Mouse (Mus musculus) heart, embryonic 16.5 days (tissue): ENCODE results near the gene Babam2. TPM values are rescaled to one million over a fixed set of nuclear protein-coding genes. Genes with fewer than 3 reads are reported as not detected.

Source experiments
- ATAC-seq: fragments of 200-750 bp; cut with Nextera tagmentation; replicated peaks from 2 replicates; pipeline ENCODE4 v1.8.0; 2017; ENCODE audit warnings: moderate number of reproducible peaks; ENCODE audit not compliant: insufficient read depth, low FRiP score; ENCODE audit errors: extremely low read depth
- H3K27ac ChIP-seq: fragments of 300-500 bp; sonication (generic); 2 replicates; pipeline ENCODE4 v1.5.1; 2014; ENCODE audit warnings: mild to moderate bottlenecking, low read length, control low read depth, moderate library complexity
- H3K27me3 ChIP-seq: fragments of 300-500 bp; sonication (generic); 2 replicates; pipeline ENCODE4 v1.6.1; 2014; ENCODE audit warnings: low read length, mixed read lengths; ENCODE audit not compliant: control insufficient read depth, insufficient read depth
- H3K36me3 ChIP-seq: fragments of 300-500 bp; sonication (generic); 2 replicates; pipeline ENCODE4 v1.6.1; 2014; ENCODE audit not compliant: control insufficient read depth, insufficient read depth
- H3K4me1 ChIP-seq: fragments of 300-500 bp; sonication (generic); 2 replicates; pipeline ENCODE4 v1.6.1; 2014; ENCODE audit warnings: low read length, mixed read lengths; ENCODE audit not compliant: control insufficient read depth, insufficient read depth
- H3K4me2 ChIP-seq: fragments of 300-500 bp; sonication (generic); 2 replicates; pipeline ENCODE4 v1.6.1; 2014; ENCODE audit warnings: low read depth, mild to moderate bottlenecking, control low read depth, low read length
- H3K4me3 ChIP-seq: fragments of 300-500 bp; sonication (generic); 2 replicates; pipeline ENCODE4 v1.5.1; 2014; ENCODE audit warnings: mild to moderate bottlenecking, control low read depth, low read length
- H3K9ac ChIP-seq: fragments of 300-500 bp; sonication (generic); 2 replicates; pipeline ENCODE4 v1.6.1; 2014; ENCODE audit warnings: low read length, control low read depth
- H3K9me3 ChIP-seq: fragments of 300-500 bp; sonication (generic); replicated peaks from 2 replicates; pipeline ENCODE4 v1.6.1; 2016; ENCODE audit warnings: low read length; ENCODE audit not compliant: control insufficient read depth
- WGBS: fragments of 180-500 bp; shearing (Covaris S2); extraction: QIAGEN DNeasy Blood & Tissue Kit; methylation state at CpG from one replicate; pipeline ENCODE4 v1.1.7; 2014; 5-methylcytosine and 5-hydroxymethylcytosine counted together
- polyA plus RNA-seq: library from polyadenylated mRNA; unstranded; fragments of >200 nt; fragmentation: Nextera tagmentation; extraction: Ambion mirVana; gene quantifications from 2 replicates; pipeline ENCODE4 v1.2.1, GENCODE M21; 2015

The Babam2 gene
- 39.9 and 47.4 TPM in 2 replicates for polyA plus RNA-seq

DNA sequence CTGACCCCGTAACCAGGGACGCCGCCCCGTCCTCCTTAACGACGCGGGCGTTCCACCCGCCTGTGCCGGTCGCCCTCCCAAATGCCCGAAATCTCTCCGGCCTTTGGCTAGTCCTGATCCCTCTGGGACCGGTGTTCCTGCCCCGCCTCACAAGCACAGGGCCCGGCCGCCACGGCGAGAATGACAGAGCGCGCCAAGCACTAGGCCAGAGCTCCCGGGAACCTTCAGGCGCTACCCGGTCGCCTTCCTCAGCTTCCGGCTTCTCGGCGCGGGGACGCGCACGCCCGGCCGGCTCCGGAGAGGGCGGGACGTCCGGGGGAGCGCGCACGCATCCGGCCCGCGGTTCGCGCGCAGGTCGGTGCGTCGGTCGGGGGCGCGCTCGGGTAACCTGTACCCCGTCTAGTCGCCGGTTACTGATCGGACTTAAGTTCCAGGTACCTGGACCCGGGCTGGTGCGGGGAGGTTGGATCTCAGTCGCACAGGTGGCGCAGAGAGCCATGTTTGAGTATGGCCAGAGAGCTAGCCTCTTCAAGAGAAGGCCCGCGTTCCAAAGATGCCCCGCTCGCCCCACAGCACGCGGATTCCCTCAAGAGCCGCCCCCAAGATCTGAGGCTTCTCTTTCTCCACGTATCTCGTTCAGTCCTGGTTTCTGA lies at the start of gene Babam2:
Gene Babam2, plus strand, starts transcription at position 41 of the 653 bp plus-strand sequence.
- ATAC-seq = peak; percentile 94
- Histone ChIP-seq H3K27me3 (no peaks in the 10 kb centered on the region), H3K9ac (peak within 1 kb of the TSS; percentile 80), H3K27ac (peak within 1 kb of the TSS; percentile 84), H3K9me3 (no peaks in the 10 kb centered on the region), H3K4me3 (peak within 1 kb of the TSS; percentile 68), H3K4me1 (no peaks in the 10 kb centered on the region; the same call in none of the 2 replicates), H3K4me2 (peak within 1 kb of the TSS; percentile 71), H3K36me3 (0 out of 2 replicates have a peak, but pooled peaks cover 6% of the 10 kb centered on the region)
- WGBS = under 1% methylated on average over 71 of the region's 71 CpGs

DNA sequence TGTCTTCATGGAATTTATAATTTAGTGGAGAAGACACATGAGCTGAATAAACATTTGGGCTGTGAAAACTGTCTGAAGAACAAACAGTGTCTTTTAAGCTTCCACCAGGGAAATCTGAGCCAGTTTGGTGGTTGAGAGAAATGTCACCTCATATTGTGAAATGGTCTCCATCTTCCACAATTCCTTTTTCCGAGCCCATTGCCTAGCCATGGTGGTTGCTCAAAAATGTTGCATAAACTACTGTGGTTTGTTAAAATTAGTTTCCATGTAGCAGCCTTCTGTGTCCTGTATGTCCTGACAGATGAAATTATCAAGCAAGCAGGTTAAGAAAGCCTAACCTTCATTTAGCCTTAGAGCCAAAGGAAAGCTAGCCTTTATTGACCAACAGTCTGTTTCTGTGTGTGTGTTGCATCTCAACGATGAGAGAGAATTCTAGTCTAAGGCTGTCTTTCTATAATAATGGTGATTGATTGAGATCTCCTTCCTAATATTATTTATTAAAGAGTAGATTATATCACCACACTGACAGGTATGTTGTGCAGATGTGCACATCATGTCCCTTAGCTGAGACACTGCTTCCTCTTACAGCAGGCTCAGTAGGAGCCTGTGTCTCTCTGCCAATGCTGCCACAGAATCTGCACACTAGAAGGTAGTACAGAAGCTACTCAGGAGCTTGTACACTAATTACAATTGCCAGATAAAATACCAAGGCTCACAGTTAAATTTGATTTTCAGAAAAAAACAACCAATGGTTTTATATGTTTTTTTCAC lies 46.8 kb upstream of the Babam2 start:
- H3K4me1 ChIP-seq = no peaks in the 10 kb centered on the region
- H3K27ac ChIP-seq = no peak overlapping the region
- H3K4me3 ChIP-seq = no peak overlapping the region
- no peak for ATAC-seq
- no peaks in the 10 kb centered on the region for H3K36me3 ChIP-seq
- no peak overlapping the region for H3K9ac ChIP-seq
- H3K27me3 ChIP-seq = no peaks in the 10 kb centered on the region
- WGBS = 88% methylated on average over 2 of the region's 2 CpGs
- no peak overlapping the region for H3K4me2 ChIP-seq
- H3K9me3 ChIP-seq = peaks cover 3% of the 10 kb centered on the region; the same call in 1 of the 2 replicates

DNA sequence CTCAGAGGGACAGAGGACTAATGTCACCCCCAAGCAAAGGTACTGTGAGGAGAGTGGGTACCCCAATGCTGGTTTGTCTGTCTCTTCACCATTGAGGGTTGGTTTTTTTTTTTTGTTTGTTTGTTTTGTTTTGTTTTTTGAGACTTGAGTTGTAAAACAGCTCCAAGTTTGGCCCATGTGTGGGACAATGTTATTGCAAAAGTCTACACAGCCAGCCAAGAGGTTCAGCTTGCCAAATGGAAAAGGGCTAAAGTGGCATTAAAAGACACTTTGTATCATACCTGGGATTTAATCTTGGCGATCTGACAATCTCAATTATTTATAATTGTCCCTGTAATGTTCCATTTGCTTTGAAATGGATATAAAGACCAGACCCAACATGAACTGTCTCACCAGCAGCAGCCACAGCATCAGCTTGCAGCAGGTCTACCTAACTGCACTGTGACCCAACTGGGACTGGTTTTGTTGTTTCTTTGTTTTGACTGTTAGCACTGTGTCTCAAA lies 41.7 kb upstream of the Babam2 start:
- Histone ChIP-seq H3K27me3 (no peaks in the 10 kb centered on the region), H3K9ac (no peak overlapping the region), H3K36me3 (no peaks in the 10 kb centered on the region), H3K9me3 (peaks cover 3% of the 10 kb centered on the region; the same call in 1 of the 2 replicates), H3K27ac (no peak overlapping the region), H3K4me2 (no peak overlapping the region), H3K4me3 (no peak overlapping the region), H3K4me1 (no peaks in the 10 kb centered on the region)
- ATAC-seq = no peak
- WGBS = 78% methylated on average over 1 of the region's 1 CpGs

DNA sequence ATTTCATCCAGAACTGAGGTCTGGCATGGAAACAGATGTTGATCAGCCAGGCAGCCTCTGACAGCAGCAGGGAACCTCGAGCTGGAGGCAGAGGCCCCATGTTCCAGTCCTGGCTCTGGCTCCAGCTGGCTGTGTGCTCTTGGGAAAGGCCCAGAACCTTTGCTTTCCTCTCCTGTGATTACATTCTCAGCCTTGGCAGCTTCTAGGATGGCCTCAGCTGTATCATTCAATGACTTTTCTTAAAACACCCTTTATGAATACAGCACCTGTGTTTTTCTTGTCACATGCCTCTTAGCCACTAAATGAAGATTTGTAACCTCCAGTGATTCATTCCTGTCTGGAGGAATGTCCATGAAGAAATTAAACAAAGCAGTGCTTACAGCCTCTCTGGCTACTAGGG lies 31.3 kb upstream of the Babam2 start:
- no peak for ATAC-seq
- Histone ChIP-seq H3K4me1 (0 out of 2 replicates have a peak, but pooled peaks cover 3% of the 10 kb centered on the region), H3K27me3 (no peaks in the 10 kb centered on the region), H3K36me3 (no peaks in the 10 kb centered on the region), H3K27ac (no peak overlapping the region), H3K4me2 (no peak overlapping the region), H3K4me3 (no peak overlapping the region), H3K9ac (no peak overlapping the region), H3K9me3 (no peaks in the 10 kb centered on the region)
- 22% methylated on average over 1 of the region's 1 CpGs for WGBS

DNA sequence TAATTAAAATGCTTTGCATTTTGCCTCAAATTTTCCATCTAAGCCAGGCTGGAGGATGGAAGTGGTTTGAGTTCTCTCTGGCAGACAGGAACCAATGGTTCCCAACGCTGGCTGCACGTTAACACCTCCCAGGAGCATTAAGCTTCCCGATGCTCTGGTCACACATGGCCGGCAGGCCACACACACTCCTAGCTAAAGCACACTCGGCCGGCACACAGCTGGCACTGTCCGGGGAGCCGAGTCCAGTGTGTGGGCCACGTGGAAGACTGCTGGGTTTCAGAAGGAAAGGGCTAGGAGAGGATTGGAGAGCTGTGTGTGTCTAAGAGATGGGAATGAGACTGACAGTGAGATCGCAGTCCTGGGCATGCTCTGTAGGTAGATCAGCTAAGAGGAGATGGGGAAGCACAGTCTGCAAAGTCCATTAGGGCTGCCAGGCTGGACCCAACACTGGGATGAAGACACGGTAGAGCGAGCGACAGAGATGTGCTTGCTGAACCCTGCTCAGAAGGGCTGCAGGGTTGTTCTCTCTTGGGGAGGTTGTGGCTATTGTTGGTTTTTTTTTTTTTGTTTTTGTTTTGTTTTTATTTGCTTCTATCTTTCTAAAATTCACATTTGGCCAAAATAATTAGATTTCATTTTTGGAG lies 29.0 kb upstream of the Babam2 start:
- 81% methylated on average over 13 of the region's 13 CpGs for WGBS
- Histone ChIP-seq H3K9ac (no peak overlapping the region), H3K9me3 (no peaks in the 10 kb centered on the region), H3K4me1 (peaks cover 6% of the 10 kb centered on the region; the same call in 1 of the 2 replicates), H3K36me3 (no peaks in the 10 kb centered on the region), H3K27me3 (no peaks in the 10 kb centered on the region), H3K27ac (no peak overlapping the region), H3K4me3 (no peak overlapping the region), H3K4me2 (no peak overlapping the region)
- ATAC-seq = no peak

DNA sequence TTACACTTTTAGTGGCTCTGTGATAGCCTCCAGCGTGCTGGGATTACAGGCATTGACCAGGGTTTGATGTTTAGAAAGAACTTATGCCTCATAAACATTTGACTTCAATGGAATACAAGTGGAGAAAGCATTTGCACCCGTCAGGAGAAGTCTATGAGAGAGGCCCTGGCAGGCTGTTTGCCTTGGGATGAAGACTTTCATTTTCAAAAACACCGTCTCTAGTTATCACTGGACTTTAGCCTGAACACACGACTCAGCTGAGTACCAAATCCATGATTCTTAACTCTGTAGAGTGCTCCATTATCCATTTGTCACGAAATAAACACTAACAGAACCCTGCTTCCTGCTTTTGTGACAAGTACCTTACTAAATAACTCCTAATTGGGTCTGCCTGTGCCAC lies 27.5 kb upstream of the Babam2 start:
- peak overlapping the region; percentile 9 for H3K4me2 ChIP-seq
- 48% methylated on average over 5 of the region's 5 CpGs for WGBS
- ATAC-seq = no peak
- no peaks in the 10 kb centered on the region for H3K9me3 ChIP-seq
- no peak overlapping the region for H3K27ac ChIP-seq
- H3K36me3 ChIP-seq = no peaks in the 10 kb centered on the region
- H3K4me1 ChIP-seq = peaks cover 9% of the 10 kb centered on the region; the same call in 1 of the 2 replicates
- H3K27me3 ChIP-seq = no peaks in the 10 kb centered on the region
- H3K4me3 ChIP-seq = no peak overlapping the region
- peak overlapping the region; percentile 10; the same call in 1 of the 2 replicates for H3K9ac ChIP-seq

DNA sequence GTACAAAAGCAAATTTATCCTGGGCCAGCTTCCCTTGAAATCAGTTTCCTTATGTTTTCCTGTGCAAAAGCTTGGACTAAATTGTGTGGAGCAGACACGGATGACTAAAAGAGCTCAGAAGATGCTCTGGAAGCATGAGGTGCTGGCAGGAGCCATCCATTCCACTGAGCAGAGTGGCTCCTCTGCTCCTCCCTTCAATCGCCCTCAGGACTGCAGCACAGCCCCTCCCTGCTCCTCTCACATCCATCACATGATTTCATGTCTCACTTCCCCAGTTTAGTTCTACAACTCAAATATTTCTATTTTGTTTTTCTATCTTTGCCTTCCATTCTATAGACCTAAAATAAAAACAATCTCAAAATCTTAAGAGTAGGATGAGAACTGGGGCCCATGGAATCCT lies 26.3 kb upstream of the Babam2 start:
- Histone ChIP-seq H3K36me3 (no peaks in the 10 kb centered on the region), H3K4me3 (no peak overlapping the region), H3K4me1 (peaks cover 9% of the 10 kb centered on the region; the same call in 1 of the 2 replicates), H3K9me3 (no peaks in the 10 kb centered on the region), H3K27ac (no peak overlapping the region), H3K27me3 (no peaks in the 10 kb centered on the region), H3K9ac (no peak overlapping the region), H3K4me2 (no peak overlapping the region)
- ATAC-seq = no peak
- WGBS = 77% methylated on average over 2 of the region's 2 CpGs

DNA sequence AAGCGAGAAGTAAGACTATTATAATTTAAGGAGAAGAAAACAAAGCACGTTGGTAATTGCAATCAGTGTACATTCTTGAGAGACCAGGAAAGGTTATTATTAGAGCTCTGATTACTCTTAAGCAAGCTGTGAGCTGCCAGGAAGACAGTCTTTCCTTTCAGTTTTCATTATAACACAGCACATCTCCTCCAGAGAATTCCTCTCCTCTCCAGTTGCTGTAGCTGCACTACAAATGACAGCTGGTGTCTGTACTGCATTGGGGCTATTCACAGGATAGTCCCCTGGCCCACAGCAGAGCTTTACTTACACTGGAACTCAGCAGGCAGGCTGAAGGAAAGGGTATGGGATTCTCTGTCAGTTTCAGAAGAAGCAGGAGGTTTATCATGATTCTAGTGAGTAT lies 24.1 kb upstream of the Babam2 start:
- 54% methylated on average over 2 of the region's 2 CpGs for WGBS
- Histone ChIP-seq H3K36me3 (no peaks in the 10 kb centered on the region), H3K4me2 (no peak overlapping the region), H3K9me3 (no peaks in the 10 kb centered on the region), H3K4me3 (no peak overlapping the region), H3K9ac (no peak overlapping the region), H3K27me3 (no peaks in the 10 kb centered on the region), H3K4me1 (peaks cover 7% of the 10 kb centered on the region; the same call in 1 of the 2 replicates), H3K27ac (no peak overlapping the region)
- ATAC-seq = no peak
